Mouse (Mus musculus): Measurements from ENCODE around the gene Bpifb6. TPM values are rescaled to one million over a fixed set of nuclear protein-coding genes. Genes with fewer than 3 reads are reported as not detected.

Gene Bpifb6
- polyA plus RNA-seq, 1 experiment from 2014 or later = not detected

GRCm38 (mm10) chr2:153917930-153918329 is 17.7 kb downstream of the Bpifb6 start, which contains the start of gene Bpifb3:
Gene Bpifb3 (plus strand): TSS chr2:153918230.
- H3K27me3 ChIP-seq (replicated peaks) = no peaks in the 10 kb centered on the region
- no peak within 1 kb of the TSS for H3K4me2 ChIP-seq (replicated peaks)
- no peaks in the 10 kb centered on the region for H3K36me3 ChIP-seq
- H3K4me3 ChIP-seq = no peak within 1 kb of the TSS
- H3K9me3 ChIP-seq = no peaks in the 10 kb centered on the region
- H3K27ac ChIP-seq = no peak within 1 kb of the TSS
- ATAC-seq (ENCODE audit: low FRiP score, low read depth) = no peak
- H3K9ac ChIP-seq = no peak within 1 kb of the TSS
- H3K4me1 ChIP-seq = no peaks in the 10 kb centered on the region
- WGBS = 58% methylated on average over 8 of the region's 8 CpGs

DNA sequence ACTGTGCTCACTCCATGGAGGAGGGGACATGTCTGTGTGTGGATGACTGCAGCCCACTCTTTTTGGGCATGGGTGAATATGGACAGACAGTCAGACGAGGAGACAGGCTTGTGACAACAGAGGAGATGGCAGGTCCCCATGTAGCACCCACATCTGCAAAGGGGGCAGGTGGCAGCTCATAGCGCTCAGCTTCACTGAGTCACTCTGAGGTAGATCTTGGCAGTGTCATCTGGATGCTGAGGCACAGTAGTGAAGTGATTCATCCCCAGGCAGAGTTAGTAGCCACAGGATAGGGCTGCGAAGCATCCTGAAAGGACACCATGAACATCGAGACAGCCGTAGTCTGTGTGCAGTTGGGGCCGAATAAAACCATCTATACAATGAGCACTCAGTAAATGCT is 21.1 kb downstream of the Bpifb6 start:
- WGBS = 91% methylated on average over 6 of the region's 6 CpGs
- Histone ChIP-seq H3K9me3 (no peaks in the 10 kb centered on the region), H3K27me3 (replicated peaks) (no peaks in the 10 kb centered on the region), H3K4me1 (no peaks in the 10 kb centered on the region), H3K27ac (no peak overlapping the region), H3K4me3 (no peak overlapping the region), H3K9ac (no peak overlapping the region), H3K36me3 (no peaks in the 10 kb centered on the region), H3K4me2 (replicated peaks) (no peak overlapping the region)
- no peak for ATAC-seq (ENCODE audit: low FRiP score, low read depth)

DNA sequence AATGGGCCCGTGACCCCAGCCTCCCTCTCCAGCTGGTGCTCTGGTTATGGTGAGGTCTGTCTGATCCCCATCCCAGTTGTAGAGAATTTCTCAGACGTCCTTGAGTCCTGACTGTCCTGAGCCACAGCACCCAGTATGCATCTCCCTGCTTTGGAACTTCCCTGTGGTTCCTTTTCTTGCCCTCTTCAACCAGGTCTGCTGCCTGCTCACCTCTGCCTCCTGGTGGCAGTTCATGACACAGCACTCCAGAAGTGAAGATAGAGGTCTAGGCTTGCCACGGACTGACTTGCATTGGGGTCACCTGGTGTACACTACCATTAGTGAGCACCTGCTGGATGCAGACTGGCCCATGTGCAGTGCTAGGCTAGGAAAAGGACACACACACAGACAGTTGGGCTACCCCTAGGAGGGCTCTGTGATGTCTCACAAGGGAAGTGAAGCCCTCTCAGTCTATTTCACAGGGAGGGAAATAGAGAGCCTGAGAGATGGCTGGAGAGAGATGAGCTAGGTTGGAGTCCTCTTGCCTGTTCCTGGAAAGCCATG is 29.8 kb downstream of the Bpifb6 start:
- Histone ChIP-seq H3K4me1 (no peaks in the 10 kb centered on the region), H3K4me3 (no peak overlapping the region), H3K27ac (no peak overlapping the region), H3K9me3 (no peaks in the 10 kb centered on the region), H3K36me3 (no peaks in the 10 kb centered on the region), H3K9ac (no peak overlapping the region), H3K4me2 (replicated peaks) (no peak overlapping the region), H3K27me3 (replicated peaks) (no peaks in the 10 kb centered on the region)
- 46% methylated on average over 3 of the region's 3 CpGs for WGBS
- ATAC-seq (ENCODE audit: low FRiP score, low read depth) = no peak

DNA sequence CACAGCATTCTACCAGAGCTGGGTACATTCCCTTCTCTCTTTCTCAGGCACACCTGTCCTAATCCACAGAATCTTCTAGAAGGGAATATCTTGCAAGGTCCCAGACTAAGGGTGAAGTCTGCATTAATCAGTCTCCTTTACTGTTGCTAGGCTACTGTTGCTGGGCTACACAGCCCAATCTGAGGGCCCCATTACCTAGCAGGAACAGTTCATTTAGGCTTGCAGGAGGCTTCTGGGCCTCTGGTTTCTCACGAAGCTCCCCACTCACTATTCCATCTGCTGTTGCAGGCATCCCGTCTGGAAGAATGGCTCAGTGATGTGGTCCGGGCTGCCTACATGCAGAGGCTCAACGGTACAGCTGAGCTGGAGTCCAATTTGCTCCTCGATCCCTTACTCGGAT is 30.9 kb downstream of the Bpifb6 start:
- Histone ChIP-seq H3K9me3 (no peaks in the 10 kb centered on the region), H3K9ac (no peak overlapping the region), H3K4me2 (replicated peaks) (no peak overlapping the region), H3K27me3 (replicated peaks) (no peaks in the 10 kb centered on the region), H3K4me3 (no peak overlapping the region), H3K27ac (no peak overlapping the region), H3K4me1 (no peaks in the 10 kb centered on the region), H3K36me3 (no peaks in the 10 kb centered on the region)
- no peak for ATAC-seq (ENCODE audit: low FRiP score, low read depth)
- 62% methylated on average over 6 of the region's 6 CpGs for WGBS

- Histone ChIP-seq H3K27me3 (replicated peaks) (no peaks in the 10 kb centered on the region), H3K27ac (no peak overlapping the region), H3K9ac (no peak overlapping the region), H3K4me1 (no peaks in the 10 kb centered on the region), H3K36me3 (no peaks in the 10 kb centered on the region), H3K9me3 (no peaks in the 10 kb centered on the region), H3K4me3 (no peak overlapping the region), H3K4me2 (replicated peaks) (no peak overlapping the region)
- WGBS = 62% methylated on average over 6 of the region's 6 CpGs
- ATAC-seq (ENCODE audit: low FRiP score, low read depth) = no peak
Measured at GRCm38 (mm10) chr2:153933311-153933710, 33.1 kb downstream of the Bpifb6 start.

DNA sequence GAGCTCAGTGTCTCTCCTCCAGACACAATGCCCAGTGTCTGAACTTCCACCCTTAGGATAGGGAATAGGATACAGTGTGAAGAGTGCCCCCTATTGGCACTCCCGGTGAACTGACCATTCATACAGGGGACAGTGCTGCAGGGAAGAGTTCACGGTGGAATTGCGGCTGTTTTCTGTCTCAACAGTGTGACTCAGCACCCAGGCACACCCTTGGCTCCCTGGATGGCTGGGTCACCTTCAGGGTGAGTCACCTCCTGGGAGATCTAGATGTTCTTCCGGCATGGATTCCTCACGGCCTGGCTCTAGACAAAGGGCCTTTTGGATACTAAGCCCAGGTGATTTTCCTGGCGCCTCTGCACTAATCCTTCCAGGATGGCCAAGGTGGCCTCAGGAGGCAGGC is 35.2 kb downstream of the Bpifb6 start:
- no peak overlapping the region for H3K4me3 ChIP-seq
- no peaks in the 10 kb centered on the region for H3K27me3 ChIP-seq (replicated peaks)
- no peak overlapping the region for H3K27ac ChIP-seq
- ATAC-seq (ENCODE audit: low FRiP score, low read depth) = no peak
- no peaks in the 10 kb centered on the region for H3K4me1 ChIP-seq
- no peak overlapping the region for H3K9ac ChIP-seq
- 88% methylated on average over 6 of the region's 6 CpGs for WGBS
- no peak overlapping the region for H3K4me2 ChIP-seq (replicated peaks)
- H3K36me3 ChIP-seq = no peaks in the 10 kb centered on the region
- no peaks in the 10 kb centered on the region for H3K9me3 ChIP-seq

DNA sequence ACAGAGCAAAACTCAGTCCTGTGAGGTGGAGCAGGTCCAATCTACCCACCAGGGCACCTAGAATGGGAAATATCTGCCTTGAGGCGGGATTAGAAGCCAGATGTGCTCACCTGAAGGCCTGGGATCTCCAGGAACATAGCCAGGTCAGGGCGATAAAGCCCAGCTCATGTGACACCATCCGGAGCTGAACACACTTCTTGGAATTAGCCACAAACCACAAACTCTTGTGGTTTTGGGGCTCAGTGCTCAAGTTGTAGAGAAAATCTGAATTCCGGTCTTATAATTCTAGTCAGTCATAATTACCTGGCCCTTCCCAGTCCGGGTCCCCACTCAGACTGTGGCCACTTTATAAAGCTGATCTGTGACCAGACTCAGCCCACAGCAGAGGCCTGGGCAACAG is 37.7 kb downstream of the Bpifb6 start, which contains the start of gene Bpifb4:
Bpifb4 (plus strand) TSS at position 370 of the 400 bp plus-strand sequence.
- Histone ChIP-seq H3K9ac (no peak within 1 kb of the TSS), H3K27ac (no peak within 1 kb of the TSS), H3K4me2 (replicated peaks) (no peak within 1 kb of the TSS), H3K4me3 (no peak within 1 kb of the TSS), H3K9me3 (no peaks in the 10 kb centered on the region), H3K27me3 (replicated peaks) (no peaks in the 10 kb centered on the region), H3K36me3 (no peaks in the 10 kb centered on the region), H3K4me1 (no peaks in the 10 kb centered on the region)
- no peak for ATAC-seq (ENCODE audit: low FRiP score, low read depth)
- 87% methylated on average over 5 of the region's 5 CpGs for WGBS

DNA sequence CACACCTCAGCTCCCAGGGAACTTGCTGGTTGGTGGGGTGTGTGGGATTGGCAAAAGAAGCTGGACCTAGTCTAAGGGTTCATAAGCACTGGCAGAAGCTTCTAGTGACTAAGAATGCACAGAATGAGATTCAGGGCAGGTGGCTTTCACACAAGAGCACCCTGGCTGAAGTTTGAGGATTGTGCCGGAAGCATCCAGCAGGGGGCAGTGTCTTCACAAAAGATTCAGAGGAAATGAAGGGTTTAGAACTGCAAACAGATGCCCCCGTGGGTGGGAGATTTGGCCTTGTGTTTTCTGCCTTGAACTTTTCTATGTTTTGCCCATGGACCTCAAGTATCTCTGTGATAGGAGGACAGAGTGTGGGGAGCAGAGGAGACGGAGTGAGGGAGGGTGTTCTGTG is 43.3 kb downstream of the Bpifb6 start:
- no peak for ATAC-seq (ENCODE audit: low FRiP score, low read depth)
- Histone ChIP-seq H3K9me3 (no peaks in the 10 kb centered on the region), H3K9ac (no peak overlapping the region), H3K36me3 (no peaks in the 10 kb centered on the region), H3K4me1 (no peaks in the 10 kb centered on the region), H3K4me3 (no peak overlapping the region), H3K27me3 (replicated peaks) (no peaks in the 10 kb centered on the region), H3K4me2 (replicated peaks) (no peak overlapping the region), H3K27ac (no peak overlapping the region)
- 41% methylated on average over 3 of the region's 3 CpGs for WGBS

GRCm38 (mm10) chr2:153944567-153944966 is 44.4 kb downstream of the Bpifb6 start:
- ATAC-seq (ENCODE audit: low FRiP score, low read depth) = no peak

GRCm38 (mm10) chr2:153952897-153953296 is 52.7 kb downstream of the Bpifb6 start:
- WGBS = 29% methylated on average over 6 of the region's 6 CpGs
- H3K4me2 ChIP-seq (replicated peaks) = no peak overlapping the region
- H3K9me3 ChIP-seq = no peaks in the 10 kb centered on the region
- no peaks in the 10 kb centered on the region for H3K27me3 ChIP-seq (replicated peaks)
- H3K27ac ChIP-seq = no peak overlapping the region
- no peak for ATAC-seq (ENCODE audit: low FRiP score, low read depth)
- no peaks in the 10 kb centered on the region for H3K4me1 ChIP-seq
- H3K36me3 ChIP-seq = no peaks in the 10 kb centered on the region
- no peak overlapping the region for H3K4me3 ChIP-seq
- no peak overlapping the region for H3K9ac ChIP-seq

More at GRCm38 (mm10) chr2:153944567-153944966, 44.4 kb downstream of the Bpifb6 start:
- WGBS = 85% methylated on average over 8 of the region's 8 CpGs
- Histone ChIP-seq H3K36me3 (no peaks in the 10 kb centered on the region), H3K9me3 (no peaks in the 10 kb centered on the region), H3K4me3 (no peak overlapping the region), H3K4me1 (no peaks in the 10 kb centered on the region), H3K27ac (no peak overlapping the region), H3K4me2 (replicated peaks) (no peak overlapping the region), H3K27me3 (replicated peaks) (no peaks in the 10 kb centered on the region), H3K9ac (no peak overlapping the region)

DNA sequence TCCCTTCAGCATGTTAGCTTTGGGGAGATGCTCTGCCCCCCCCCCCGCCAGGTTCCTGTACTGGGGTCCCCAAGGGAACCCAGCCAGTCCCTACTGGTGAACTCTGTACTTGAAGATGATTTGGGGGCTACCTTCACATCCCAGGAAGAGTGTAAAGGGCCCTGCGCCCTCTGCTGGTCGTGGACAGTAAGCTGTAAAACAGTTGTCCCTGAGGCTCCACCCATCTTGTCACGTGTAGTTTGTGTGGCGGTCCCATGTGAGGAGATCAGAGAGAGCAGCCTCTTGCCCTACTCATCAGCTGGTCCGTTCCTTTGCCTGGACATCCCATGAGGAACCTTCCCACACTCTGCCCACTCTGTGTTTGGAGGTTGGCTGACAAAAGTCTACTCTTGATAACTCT is 53.6 kb downstream of the Bpifb6 start:
- no peaks in the 10 kb centered on the region for H3K27me3 ChIP-seq (replicated peaks)
- 7% methylated on average over 6 of the region's 6 CpGs for WGBS
- no peaks in the 10 kb centered on the region for H3K9me3 ChIP-seq
- no peak overlapping the region for H3K9ac ChIP-seq
- no peak overlapping the region for H3K27ac ChIP-seq
- no peak overlapping the region for H3K4me3 ChIP-seq
- no peaks in the 10 kb centered on the region for H3K4me1 ChIP-seq
- peak; percentile 44; the same call in 1 of the 2 replicates for ATAC-seq (ENCODE audit: low FRiP score, low read depth)
- no peaks in the 10 kb centered on the region for H3K36me3 ChIP-seq
- peak overlapping the region; percentile 7; the same call in 1 of the 2 replicates for H3K4me2 ChIP-seq (replicated peaks)

Measured in neural tube, embryonic 12.5 days (tissue).